Mouse (Mus musculus): ENCODE data around the gene Gabrb3. TPM values are rescaled to one million over a fixed set of nuclear protein-coding genes. Genes with fewer than 3 reads are reported as not detected.

Gabrb3 gene
- not detected for polyA plus RNA-seq (2012; fragmentation: generic; extraction: Trizol)

GRCm38 (mm10) chr7:57419392-57419791 lies at the start of gene Gabrb3:
Gene Gabrb3 (plus strand): TSS chr7:57419692.
- Histone ChIP-seq H3K4me2 (ENCODE audit: low read depth) (no peak within 1 kb of the TSS), H3K79me2 (ENCODE audit: control insufficient read depth, insufficient read depth) (no peaks in the 10 kb centered on the region), H3K36me3 (ENCODE audit: control insufficient read depth, insufficient read depth) (no peaks in the 10 kb centered on the region), H3K27me3 (ENCODE audit: control insufficient read depth, insufficient read depth, insufficient read length) (no peaks in the 10 kb centered on the region), H3ac (ENCODE audit: control insufficient read depth, insufficient read length) (no peak within 1 kb of the TSS), H3K4me3 (no peak within 1 kb of the TSS)
- TF ChIP-seq MYOG (IDR thresholded peaks at IDR 0.05; ENCODE audit: control insufficient read depth in 1 of 3, insufficient read depth in 1 of 3, insufficient read length in 2 of 3, low read depth in 2 of 3) (no peak), REST (IDR thresholded peaks at IDR 0.05; ENCODE audit: insufficient read depth, insufficient read length) (no peak), CEBPB (IDR thresholded peaks at IDR 0.05; ENCODE audit: insufficient read depth, poor library complexity, severe bottlenecking) (no peak), POLR2A (IDR thresholded peaks at IDR 0.05; ENCODE audit: insufficient read length, low read depth) (no peak), MYOD1 (IDR thresholded peaks at IDR 0.05; ENCODE audit: control insufficient read depth in 1 of 3, insufficient read length in 2 of 3, low read depth in 2 of 3) (no peak), MAX (IDR thresholded peaks at IDR 0.05; ENCODE audit: low read depth) (no peak), POLR2AphosphoS2 (IDR thresholded peaks at IDR 0.05; ENCODE audit: insufficient read length, low read depth) (no peak)

- TF ChIP-seq USF1 (IDR thresholded peaks at IDR 0.05; ENCODE audit: low read depth) (no peak), MYOD1 (IDR thresholded peaks at IDR 0.05; ENCODE audit: control insufficient read depth in 1 of 3, insufficient read length in 2 of 3, low read depth in 2 of 3) (no peak), MAX (IDR thresholded peaks at IDR 0.05; ENCODE audit: low read depth) (no peak)
- H3ac ChIP-seq (ENCODE audit: control insufficient read depth, insufficient read length) = no peak overlapping the region
- H3K4me3 ChIP-seq = no peak overlapping the region
- H3K27me3 ChIP-seq (ENCODE audit: control insufficient read depth, insufficient read depth, insufficient read length) = no peaks in the 10 kb centered on the region
- no peaks in the 10 kb centered on the region for H3K36me3 ChIP-seq (ENCODE audit: control insufficient read depth, insufficient read depth)
- no peaks in the 10 kb centered on the region for H3K79me2 ChIP-seq (ENCODE audit: control insufficient read depth, insufficient read depth)
- no peak overlapping the region for H3K4me2 ChIP-seq (ENCODE audit: low read depth)
These were observed 35.4 kb upstream of the Gabrb3 start for GRCm38 (mm10) chr7:57384112-57384511.

GRCm38 (mm10) chr7:57386517-57387340 lies 32.8 kb upstream of the Gabrb3 start, which contains the start of gene Gabrg3:
Gene Gabrg3 (minus strand): TSS chr7:57387188.
- no peak within 1 kb of the TSS for H3K4me2 ChIP-seq (ENCODE audit: low read depth)
- no peaks in the 10 kb centered on the region for H3K36me3 ChIP-seq (ENCODE audit: control insufficient read depth, insufficient read depth)
- no peaks in the 10 kb centered on the region for H3K79me2 ChIP-seq (ENCODE audit: control insufficient read depth, insufficient read depth)
- TF ChIP-seq TCF3 (IDR thresholded peaks at IDR 0.05; ENCODE audit: insufficient read length, low read depth) = no peak
- no peak for TF ChIP-seq USF1 (IDR thresholded peaks at IDR 0.05; ENCODE audit: low read depth)
- no peak for TF ChIP-seq CEBPB (IDR thresholded peaks at IDR 0.05; ENCODE audit: insufficient read depth, poor library complexity, severe bottlenecking)
- no peak for TF ChIP-seq MAX (IDR thresholded peaks at IDR 0.05; ENCODE audit: low read depth)
- no peak within 1 kb of the TSS for H3K4me3 ChIP-seq
- no peaks in the 10 kb centered on the region for H3K27me3 ChIP-seq (ENCODE audit: control insufficient read depth, insufficient read depth, insufficient read length)
- no peak within 1 kb of the TSS for H3ac ChIP-seq (ENCODE audit: control insufficient read depth, insufficient read length)

- no peaks in the 10 kb centered on the region for H3K27me3 ChIP-seq (ENCODE audit: control insufficient read depth, insufficient read depth, insufficient read length)
- no peak for TF ChIP-seq REST (IDR thresholded peaks at IDR 0.05; ENCODE audit: insufficient read depth, insufficient read length)
- TF ChIP-seq CEBPB (IDR thresholded peaks at IDR 0.05; ENCODE audit: insufficient read depth, poor library complexity, severe bottlenecking) = no peak
- TF ChIP-seq POLR2A (IDR thresholded peaks at IDR 0.05; ENCODE audit: insufficient read length, low read depth) = no peak
- TF ChIP-seq USF1 (IDR thresholded peaks at IDR 0.05; ENCODE audit: low read depth) = no peak
- no peak for TF ChIP-seq MYOG (IDR thresholded peaks at IDR 0.05; ENCODE audit: control insufficient read depth in 1 of 3, insufficient read depth in 1 of 3, insufficient read length in 2 of 3, low read depth in 2 of 3)
- TF ChIP-seq E2F4 (IDR thresholded peaks at IDR 0.05; ENCODE audit: insufficient read depth) = no peak
- no peak for TF ChIP-seq MYOD1 (IDR thresholded peaks at IDR 0.05; ENCODE audit: control insufficient read depth in 1 of 3, insufficient read length in 2 of 3, low read depth in 2 of 3)
- no peak for TF ChIP-seq TCF3 (IDR thresholded peaks at IDR 0.05; ENCODE audit: insufficient read length, low read depth)
- TF ChIP-seq MAX (IDR thresholded peaks at IDR 0.05; ENCODE audit: low read depth) = no peak
- no peak for TF ChIP-seq TCF12 (IDR thresholded peaks at IDR 0.05; ENCODE audit: insufficient read depth, poor library complexity, severe bottlenecking)
- no peak for TF ChIP-seq POLR2AphosphoS2 (IDR thresholded peaks at IDR 0.05; ENCODE audit: insufficient read length, low read depth)
- no peak for TF ChIP-seq SRF (IDR thresholded peaks at IDR 0.05; ENCODE audit: control insufficient read depth, insufficient read length, low read depth)
- no peaks in the 10 kb centered on the region for H3K36me3 ChIP-seq (ENCODE audit: control insufficient read depth, insufficient read depth)
- no peaks in the 10 kb centered on the region for H3K79me2 ChIP-seq (ENCODE audit: control insufficient read depth, insufficient read depth)
- no peak overlapping the region for H3K4me3 ChIP-seq
- H3ac ChIP-seq (ENCODE audit: control insufficient read depth, insufficient read length) = no peak overlapping the region
- no peak overlapping the region for H3K4me2 ChIP-seq (ENCODE audit: low read depth)
These were observed 32.2 kb upstream of the Gabrb3 start for GRCm38 (mm10) chr7:57387341-57387654.

- H3K36me3 ChIP-seq (ENCODE audit: control insufficient read depth, insufficient read depth) = no peaks in the 10 kb centered on the region
- H3K27me3 ChIP-seq (ENCODE audit: control insufficient read depth, insufficient read depth, insufficient read length) = no peaks in the 10 kb centered on the region
- H3K4me3 ChIP-seq = no peak overlapping the region
These were observed 29.4 kb upstream of the Gabrb3 start for GRCm38 (mm10) chr7:57390046-57390445.

More at GRCm38 (mm10) chr7:57390046-57390445, 29.4 kb upstream of the Gabrb3 start:
- TF ChIP-seq POLR2A (IDR thresholded peaks at IDR 0.05; ENCODE audit: insufficient read length, low read depth) = no peak
- TF ChIP-seq CEBPB (IDR thresholded peaks at IDR 0.05; ENCODE audit: insufficient read depth, poor library complexity, severe bottlenecking) = no peak
- TF ChIP-seq TCF3 (IDR thresholded peaks at IDR 0.05; ENCODE audit: insufficient read length, low read depth) = no peak
- no peak for TF ChIP-seq E2F4 (IDR thresholded peaks at IDR 0.05; ENCODE audit: insufficient read depth)
- Histone ChIP-seq H3K79me2 (ENCODE audit: control insufficient read depth, insufficient read depth) (no peaks in the 10 kb centered on the region), H3ac (ENCODE audit: control insufficient read depth, insufficient read length) (no peak overlapping the region), H3K4me2 (ENCODE audit: low read depth) (no peak overlapping the region)
